Mouse (Mus musculus): ENCODE results near the gene Mctp2. TPM values are rescaled to one million over a fixed set of nuclear protein-coding genes. Genes with fewer than 3 reads are reported as not detected.
A peak's percentile ranks its signal among the peaks of the same experiment; 100 is the strongest.

The Mctp2 gene
- polyA plus RNA-seq, 1 experiment from 2014 or later, result 0.76 TPM

DNA sequence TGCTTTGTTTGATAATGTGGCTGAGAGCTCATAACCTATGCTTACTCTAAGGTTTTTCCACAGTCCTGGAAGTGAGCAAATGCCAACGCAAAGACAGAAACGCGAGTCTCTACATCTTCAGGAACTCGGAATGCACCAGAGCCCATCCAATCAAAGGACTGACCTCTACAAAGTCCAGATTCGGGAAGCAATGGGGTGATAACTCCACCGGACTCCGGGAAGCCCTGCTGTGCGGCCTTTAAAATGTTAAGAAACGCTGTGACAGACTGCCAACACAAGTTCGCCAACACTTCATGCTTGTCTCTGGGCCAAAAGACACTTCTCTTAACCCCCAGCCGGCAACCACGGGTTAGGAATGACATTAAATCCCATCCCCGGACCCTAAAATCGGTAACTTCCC, 437 bp downstream of the Mctp2 start:
- peak overlapping the region; percentile 60 for H3K4me3 ChIP-seq (replicated peaks)
- peak overlapping the region; percentile 99 for H3K4me2 ChIP-seq
- no peak for ATAC-seq (ENCODE audit: insufficient number of reproducible peaks, insufficient read depth, low FRiP score, low TSS enrichment, low read depth)
- H3K27ac ChIP-seq, result no peak overlapping the region
- H3K9ac ChIP-seq (replicated peaks), result peak overlapping the region; percentile 57
- 2% methylated on average over 14 of the region's 14 CpGs for WGBS
- H3K9me3 ChIP-seq, result no peaks in the 10 kb centered on the region
- no peaks in the 10 kb centered on the region for H3K36me3 ChIP-seq
- 0 out of 2 replicates have a peak, but pooled peaks cover 6% of the 10 kb centered on the region for H3K4me1 ChIP-seq (replicated peaks)
- peaks cover 30% of the 10 kb centered on the region for H3K27me3 ChIP-seq

GRCm38 (mm10) chr7:72301667-72302066, 4.7 kb downstream of the Mctp2 start:
- no peak overlapping the region for H3K9ac ChIP-seq (replicated peaks)
- no peak overlapping the region for H3K4me2 ChIP-seq
- no peak overlapping the region for H3K4me3 ChIP-seq (replicated peaks)
- peaks cover 15% of the 10 kb centered on the region for H3K27me3 ChIP-seq
- 72% methylated on average over 4 of the region's 4 CpGs for WGBS
- no peaks in the 10 kb centered on the region for H3K9me3 ChIP-seq
- no peaks in the 10 kb centered on the region for H3K36me3 ChIP-seq
- H3K27ac ChIP-seq, result no peak overlapping the region
- H3K4me1 ChIP-seq (replicated peaks), result 0 out of 2 replicates have a peak, but pooled peaks cover 6% of the 10 kb centered on the region
- no peak for ATAC-seq (ENCODE audit: insufficient number of reproducible peaks, insufficient read depth, low FRiP score, low TSS enrichment, low read depth)

GRCm38 (mm10) chr7:72299726-72300125, 6.7 kb downstream of the Mctp2 start:
- Histone ChIP-seq H3K9me3 (no peaks in the 10 kb centered on the region), H3K4me3 (replicated peaks) (no peak overlapping the region), H3K4me1 (replicated peaks) (no peaks in the 10 kb centered on the region), H3K4me2 (no peak overlapping the region), H3K36me3 (no peaks in the 10 kb centered on the region), H3K9ac (replicated peaks) (no peak overlapping the region), H3K27ac (no peak overlapping the region), H3K27me3 (no peaks in the 10 kb centered on the region)
- no peak for ATAC-seq (ENCODE audit: insufficient number of reproducible peaks, insufficient read depth, low FRiP score, low TSS enrichment, low read depth)
- WGBS, result 89% methylated on average over 6 of the region's 6 CpGs

DNA sequence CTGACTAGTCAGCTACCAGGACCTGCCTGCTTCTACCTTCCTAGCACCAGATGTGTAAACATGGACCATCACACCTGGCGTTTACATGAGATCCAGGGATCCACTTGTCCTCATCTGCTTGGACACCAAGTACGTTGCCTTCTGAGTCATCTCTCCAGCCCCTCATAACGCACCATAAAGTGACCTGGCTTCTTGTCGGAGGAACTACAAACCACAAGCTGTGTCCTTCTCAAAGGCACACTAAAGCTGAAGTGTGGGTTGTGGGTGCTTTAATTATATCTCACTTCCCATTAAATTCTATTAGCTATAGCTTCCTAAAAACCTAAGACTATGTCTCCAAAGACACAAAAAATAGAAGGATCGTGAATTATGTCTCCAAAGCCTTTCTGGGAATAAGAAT, 9.4 kb downstream of the Mctp2 start:
- H3K27ac ChIP-seq, result no peak overlapping the region
- WGBS, result 90% methylated on average over 5 of the region's 5 CpGs
- ATAC-seq (ENCODE audit: insufficient number of reproducible peaks, insufficient read depth, low FRiP score, low TSS enrichment, low read depth), result no peak

GRCm38 (mm10) chr7:72296171-72296570, 10.2 kb downstream of the Mctp2 start:
- Histone ChIP-seq H3K4me3 (replicated peaks) (no peak overlapping the region), H3K9me3 (no peaks in the 10 kb centered on the region), H3K9ac (replicated peaks) (no peak overlapping the region), H3K4me1 (replicated peaks) (no peaks in the 10 kb centered on the region), H3K27ac (no peak overlapping the region), H3K27me3 (no peaks in the 10 kb centered on the region), H3K36me3 (no peaks in the 10 kb centered on the region), H3K4me2 (no peak overlapping the region)
- WGBS, result 55% methylated on average over 2 of the region's 2 CpGs
- ATAC-seq (ENCODE audit: insufficient number of reproducible peaks, insufficient read depth, low FRiP score, low TSS enrichment, low read depth), result no peak

More for the DNA sequence above, 9.4 kb downstream of the Mctp2 start:
- Histone ChIP-seq H3K4me2 (no peak overlapping the region), H3K4me1 (replicated peaks) (no peaks in the 10 kb centered on the region), H3K36me3 (no peaks in the 10 kb centered on the region), H3K9me3 (no peaks in the 10 kb centered on the region), H3K9ac (replicated peaks) (no peak overlapping the region), H3K27me3 (no peaks in the 10 kb centered on the region), H3K4me3 (replicated peaks) (no peak overlapping the region)

- no peak for ATAC-seq (ENCODE audit: insufficient number of reproducible peaks, insufficient read depth, low FRiP score, low TSS enrichment, low read depth)
- Histone ChIP-seq H3K4me3 (replicated peaks) (no peak overlapping the region), H3K9ac (replicated peaks) (no peak overlapping the region), H3K4me2 (no peak overlapping the region), H3K9me3 (no peaks in the 10 kb centered on the region), H3K27ac (no peak overlapping the region), H3K36me3 (no peaks in the 10 kb centered on the region), H3K4me1 (replicated peaks) (no peaks in the 10 kb centered on the region), H3K27me3 (no peaks in the 10 kb centered on the region)
- WGBS, result 72% methylated on average over 2 of the region's 2 CpGs
Measured at GRCm38 (mm10) chr7:72294886-72295285, 11.5 kb downstream of the Mctp2 start.

GRCm38 (mm10) chr7:72293784-72294538, 12.4 kb downstream of the Mctp2 start:
- 73% methylated on average over 4 of the region's 4 CpGs for WGBS

DNA sequence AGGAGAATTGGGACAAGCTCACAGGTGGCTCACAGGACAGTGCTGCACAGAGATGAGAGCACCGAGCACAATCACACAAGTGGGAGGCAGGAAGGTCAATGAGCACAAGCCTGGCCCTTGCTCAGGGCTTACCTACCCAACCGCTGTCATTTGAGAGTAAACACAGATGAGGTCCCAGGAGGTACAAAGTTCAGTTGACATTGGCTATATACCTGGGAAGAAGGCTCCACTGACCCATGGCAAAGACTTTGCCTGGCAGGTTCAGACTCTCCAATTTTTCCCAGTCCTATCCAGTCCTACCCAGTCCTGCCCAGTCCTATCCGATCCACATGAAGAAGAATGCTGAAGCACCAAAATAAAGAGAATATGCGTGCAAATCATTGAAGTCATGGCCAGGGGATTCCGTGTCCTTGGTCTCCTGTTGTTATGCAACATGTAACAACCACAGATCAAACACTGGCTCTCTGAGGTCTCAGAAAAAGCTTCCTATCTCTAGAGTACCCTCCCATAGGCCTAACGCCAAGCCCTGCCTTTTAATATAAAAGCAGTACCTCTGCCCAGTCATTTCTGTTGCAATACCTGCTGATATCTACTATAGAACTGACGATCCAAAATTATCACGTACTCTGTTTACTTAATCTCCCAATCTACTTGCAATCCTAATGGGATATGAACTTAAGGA, 14.0 kb downstream of the Mctp2 start:
- H3K36me3 ChIP-seq, result no peaks in the 10 kb centered on the region
- H3K4me3 ChIP-seq (replicated peaks), result no peak overlapping the region
- H3K4me2 ChIP-seq, result no peak overlapping the region
- H3K27ac ChIP-seq, result no peak overlapping the region
- H3K4me1 ChIP-seq (replicated peaks), result no peaks in the 10 kb centered on the region
- H3K9me3 ChIP-seq, result no peaks in the 10 kb centered on the region
- WGBS, result 90% methylated on average over 8 of the region's 8 CpGs
- no peak overlapping the region for H3K9ac ChIP-seq (replicated peaks)
- H3K27me3 ChIP-seq, result no peaks in the 10 kb centered on the region
- no peak for ATAC-seq (ENCODE audit: insufficient number of reproducible peaks, insufficient read depth, low FRiP score, low TSS enrichment, low read depth)

More at GRCm38 (mm10) chr7:72293784-72294538, 12.4 kb downstream of the Mctp2 start:
- Histone ChIP-seq H3K27me3 (no peaks in the 10 kb centered on the region), H3K4me2 (no peak overlapping the region), H3K9me3 (no peaks in the 10 kb centered on the region), H3K4me3 (replicated peaks) (no peak overlapping the region), H3K27ac (no peak overlapping the region), H3K4me1 (replicated peaks) (no peaks in the 10 kb centered on the region), H3K9ac (replicated peaks) (no peak overlapping the region), H3K36me3 (no peaks in the 10 kb centered on the region)
- ATAC-seq (ENCODE audit: insufficient number of reproducible peaks, insufficient read depth, low FRiP score, low TSS enrichment, low read depth), result no peak

- no peak overlapping the region for H3K4me3 ChIP-seq (replicated peaks)
- H3K9me3 ChIP-seq, result no peaks in the 10 kb centered on the region
- WGBS, result 47% methylated on average over 3 of the region's 3 CpGs
- no peaks in the 10 kb centered on the region for H3K36me3 ChIP-seq
- H3K4me1 ChIP-seq (replicated peaks), result peaks cover 5% of the 10 kb centered on the region
- H3K4me2 ChIP-seq, result no peak overlapping the region
- H3K9ac ChIP-seq (replicated peaks), result no peak overlapping the region
- H3K27ac ChIP-seq, result no peak overlapping the region
- no peak for ATAC-seq (ENCODE audit: insufficient number of reproducible peaks, insufficient read depth, low FRiP score, low TSS enrichment, low read depth)
- H3K27me3 ChIP-seq, result no peaks in the 10 kb centered on the region
Measured at GRCm38 (mm10) chr7:72280721-72281120, 25.7 kb downstream of the Mctp2 start.

DNA sequence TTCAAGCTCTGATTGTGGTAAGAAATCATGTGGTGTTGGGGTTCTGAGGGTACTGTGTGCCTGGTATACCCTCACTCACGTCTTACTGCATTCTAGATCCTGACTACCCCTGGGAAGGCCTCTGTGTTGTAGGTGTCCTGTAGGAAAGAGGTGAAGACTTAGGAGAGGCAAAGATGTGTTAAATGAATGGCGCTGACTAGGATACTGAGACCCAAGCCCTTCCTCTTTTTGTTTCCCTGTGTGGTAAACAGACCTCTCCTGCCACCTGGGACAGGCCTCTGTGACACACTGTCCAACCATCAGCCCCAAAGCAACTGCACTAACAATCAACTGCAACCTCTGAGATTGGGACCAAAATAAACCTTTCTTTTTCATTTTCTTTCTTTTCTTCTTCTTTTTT, 28.0 kb downstream of the Mctp2 start:
- peaks cover 5% of the 10 kb centered on the region for H3K4me1 ChIP-seq (replicated peaks)
- 85% methylated on average over 2 of the region's 2 CpGs for WGBS
- H3K36me3 ChIP-seq, result no peaks in the 10 kb centered on the region
- H3K27ac ChIP-seq, result no peak overlapping the region
- H3K9ac ChIP-seq (replicated peaks), result no peak overlapping the region
- no peak overlapping the region for H3K4me2 ChIP-seq
- ATAC-seq (ENCODE audit: insufficient number of reproducible peaks, insufficient read depth, low FRiP score, low TSS enrichment, low read depth), result no peak
- no peaks in the 10 kb centered on the region for H3K9me3 ChIP-seq
- no peak overlapping the region for H3K4me3 ChIP-seq (replicated peaks)
- no peaks in the 10 kb centered on the region for H3K27me3 ChIP-seq

- Histone ChIP-seq H3K4me3 (replicated peaks) (no peak overlapping the region), H3K9ac (replicated peaks) (no peak overlapping the region), H3K9me3 (no peaks in the 10 kb centered on the region), H3K36me3 (no peaks in the 10 kb centered on the region), H3K4me2 (no peak overlapping the region), H3K4me1 (replicated peaks) (peaks cover under 1% of the 10 kb centered on the region; the same call in 1 of the 2 replicates), H3K27me3 (no peaks in the 10 kb centered on the region), H3K27ac (no peak overlapping the region)
- no peak for ATAC-seq (ENCODE audit: insufficient number of reproducible peaks, insufficient read depth, low FRiP score, low TSS enrichment, low read depth)
- WGBS, result 84% methylated on average over 5 of the region's 5 CpGs
Measured at GRCm38 (mm10) chr7:72275513-72275912, 30.9 kb downstream of the Mctp2 start.

Measured in limb, embryonic 12.5 days (tissue).